Mouse (Mus musculus) MEL (cell line): Measurements from ENCODE around the gene Efcab7.

Experiments used
- NRF1 ChIP-seq: IDR thresholded peaks from 2 replicates; pipeline ENCODE4 v1.6.1; 2014; ENCODE audit warnings: low read depth, mild to moderate bottlenecking, inconsistent platforms, low read length, improper control_type of control experiment, moderate library complexity; ENCODE audit not compliant: poor library complexity, insufficient read depth, severe bottlenecking
- UBTF ChIP-seq: IDR thresholded peaks from 2 replicates; pipeline ENCODE4 v1.6.1; 2012; ENCODE audit warnings: low read depth, mild to moderate bottlenecking, inconsistent platforms, low read length, improper control_type of control experiment, moderate library complexity, borderline replicate concordance; ENCODE audit not compliant: insufficient read depth
- USF1 ChIP-seq: IDR thresholded peaks from 2 replicates; pipeline ENCODE4 v1.6.1; 2014; ENCODE audit warnings: low read depth, mild to moderate bottlenecking, inconsistent platforms, low read length, improper control_type of control experiment, moderate library complexity

DNA sequence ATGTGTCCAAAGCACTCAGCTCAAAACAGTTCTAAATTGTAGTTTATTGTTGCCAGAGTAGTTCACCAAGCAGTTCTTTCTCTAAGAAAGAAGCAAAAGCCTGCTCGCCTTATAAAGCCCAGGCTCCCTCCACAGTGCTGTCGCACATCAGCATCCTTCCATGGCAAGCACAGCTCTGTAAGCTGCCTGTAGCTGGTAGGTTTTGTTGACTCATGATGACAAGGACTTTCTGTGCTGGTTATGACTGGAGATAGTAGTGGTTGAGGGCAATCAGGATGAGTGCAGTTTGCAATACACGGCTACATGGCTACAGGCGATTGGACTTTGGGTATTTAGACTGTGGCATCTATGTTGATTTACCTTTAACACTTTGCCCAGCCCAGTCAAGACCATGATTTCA, 97.4 kb downstream of the Efcab7 start:
- TF ChIP-seq UBTF (no peak), USF1 (no peak), NRF1 (no peak)
